Mouse (Mus musculus) cerebellum, adult 2 months (tissue): ENCODE results near the gene 4930539E08Rik. TPM values are rescaled to one million over a fixed set of nuclear protein-coding genes. Genes with fewer than 3 reads are reported as not detected.

ENCODE experiments used
- DNase-seq, 2 experiments: peaks; one replicate each; pipeline ENCODE4 v3.0.0; 2021
- H3K27ac ChIP-seq: fragments of 200-500 bp; 2 replicates; pipeline ENCODE4 v1.5.1; 2012; ENCODE audit warnings: low read length, control low read depth, inconsistent platforms; ENCODE audit not compliant: insufficient read depth
- H3K27me3 ChIP-seq: fragments of 200-500 bp; 2 replicates; pipeline ENCODE4 v1.6.1; 2012; ENCODE audit warnings: inconsistent platforms, mild to moderate bottlenecking, low read length, moderate library complexity; ENCODE audit not compliant: control insufficient read depth, insufficient read depth
- H3K4me1 ChIP-seq: fragments of 200-500 bp; 2 replicates; pipeline ENCODE4 v1.6.1; 2011; ENCODE audit warnings: low read length; ENCODE audit not compliant: control insufficient read depth, insufficient read depth
- H3K4me3 ChIP-seq: fragments of 200-500 bp; replicated peaks from 2 replicates; pipeline ENCODE3; 2011; ENCODE audit warnings: mild to moderate bottlenecking, low read depth, low read length, control low read depth; ENCODE audit not compliant: insufficient read depth
- CTCF ChIP-seq: fragments of 200-500 bp; IDR thresholded peaks from 2 replicates; pipeline ENCODE4 v1.5.1; 2011; ENCODE audit warnings: low read depth, mild to moderate bottlenecking, control low read depth, low read length, moderate library complexity, borderline replicate concordance; ENCODE audit not compliant: insufficient read depth
- POLR2A ChIP-seq: fragments of 200-500 bp; IDR thresholded peaks from 2 replicates; pipeline ENCODE4 v1.6.1; 2011; ENCODE audit warnings: low read length, control low read depth, borderline replicate concordance; ENCODE audit not compliant: insufficient read depth
- WGBS: fragments of 180-500 bp; shearing (Covaris S2); methylation state at CpG from one replicate; pipeline ENCODE4 v1.1.7; 2018; 5-methylcytosine and 5-hydroxymethylcytosine counted together
- polyA plus RNA-seq: library from polyadenylated mRNA; depleted of rRNA; stranded (reverse); fragments of >200 nt; gene quantifications from 2 replicates; pipeline ENCODE4 v1.2.3, GENCODE M21; 2012

Gene 4930539E08Rik
- polyA plus RNA-seq, 1 experiment, result 0.36 TPM

GRCm38 (mm10) chr17:28934120-28934916, 19.2 kb upstream of the 4930539E08Rik start:
- Histone ChIP-seq H3K27me3 (no peaks in the 10 kb centered on the region), H3K4me3 (no peak overlapping the region), H3K4me1 (peaks cover 9% of the 10 kb centered on the region; the same call in 1 of the 2 replicates), H3K27ac (no peak overlapping the region)
- TF ChIP-seq POLR2A (no peak), CTCF (no peak)
- no peak for DNase-seq
- 65% methylated on average over 19 of the region's 19 CpGs for WGBS

- Histone ChIP-seq H3K4me1 (peaks cover 9% of the 10 kb centered on the region; the same call in 1 of the 2 replicates), H3K27me3 (no peaks in the 10 kb centered on the region), H3K27ac (no peak overlapping the region), H3K4me3 (no peak overlapping the region)
- WGBS, result 88% methylated on average over 4 of the region's 4 CpGs
- TF ChIP-seq CTCF (no peak), POLR2A (no peak)
- no peak for DNase-seq
Observed at GRCm38 (mm10) chr17:28932274-28932673, 17.1 kb upstream of the 4930539E08Rik start.

- Histone ChIP-seq H3K4me3 (no peak overlapping the region), H3K27ac (no peak overlapping the region), H3K4me1 (peaks cover 9% of the 10 kb centered on the region; the same call in 1 of the 2 replicates), H3K27me3 (no peaks in the 10 kb centered on the region)
- DNase-seq, result no peak
- TF ChIP-seq CTCF (no peak), POLR2A (no peak)
- 94% methylated on average over 18 of the region's 18 CpGs for WGBS
Observed at GRCm38 (mm10) chr17:28931436-28932211, 16.5 kb upstream of the 4930539E08Rik start.

- peak; percentile 34 to 46 for DNase-seq
- 21% methylated on average over 14 of the region's 14 CpGs for WGBS
- H3K4me3 ChIP-seq, result no peak overlapping the region
- no peaks in the 10 kb centered on the region for H3K27me3 ChIP-seq
- H3K27ac ChIP-seq, result no peak overlapping the region
- H3K4me1 ChIP-seq, result peaks cover 9% of the 10 kb centered on the region; the same call in 1 of the 2 replicates
- TF ChIP-seq POLR2A (no peak), CTCF (peak; percentile 14; the same call in 1 of the 2 replicates)
Observed at GRCm38 (mm10) chr17:28930392-28931074, 15.4 kb upstream of the 4930539E08Rik start.

- Histone ChIP-seq H3K27ac (no peak overlapping the region), H3K4me1 (peaks cover 9% of the 10 kb centered on the region; the same call in 1 of the 2 replicates), H3K4me3 (no peak overlapping the region), H3K27me3 (no peaks in the 10 kb centered on the region)
- no peak for DNase-seq
- WGBS, result over 99% methylated on average over 4 of the region's 4 CpGs
- TF ChIP-seq POLR2A (no peak), CTCF (no peak)
Observed at GRCm38 (mm10) chr17:28929369-28929768, 14.2 kb upstream of the 4930539E08Rik start.

GRCm38 (mm10) chr17:28928004-28928403, 12.9 kb upstream of the 4930539E08Rik start:
- no peak overlapping the region for H3K4me3 ChIP-seq
- 61% methylated on average over 9 of the region's 9 CpGs for WGBS
- H3K4me1 ChIP-seq, result peaks cover 9% of the 10 kb centered on the region; the same call in 1 of the 2 replicates
- DNase-seq, result no peak
- no peak for TF ChIP-seq CTCF
- no peak overlapping the region for H3K27ac ChIP-seq
- H3K27me3 ChIP-seq, result no peaks in the 10 kb centered on the region

GRCm38 (mm10) chr17:28926866-28927635, 11.9 kb upstream of the 4930539E08Rik start:
- WGBS, result 49% methylated on average over 15 of the region's 15 CpGs
- peak in 1 of 2 experiments; percentile 41 for DNase-seq
- TF ChIP-seq POLR2A (no peak), CTCF (peak; percentile 71)
- Histone ChIP-seq H3K4me3 (no peak overlapping the region), H3K4me1 (peaks cover 9% of the 10 kb centered on the region; the same call in 1 of the 2 replicates), H3K27me3 (no peaks in the 10 kb centered on the region), H3K27ac (no peak overlapping the region)
